ENCODE assay signal across 25 mouse cellular contexts in the genomic region with DNA sequence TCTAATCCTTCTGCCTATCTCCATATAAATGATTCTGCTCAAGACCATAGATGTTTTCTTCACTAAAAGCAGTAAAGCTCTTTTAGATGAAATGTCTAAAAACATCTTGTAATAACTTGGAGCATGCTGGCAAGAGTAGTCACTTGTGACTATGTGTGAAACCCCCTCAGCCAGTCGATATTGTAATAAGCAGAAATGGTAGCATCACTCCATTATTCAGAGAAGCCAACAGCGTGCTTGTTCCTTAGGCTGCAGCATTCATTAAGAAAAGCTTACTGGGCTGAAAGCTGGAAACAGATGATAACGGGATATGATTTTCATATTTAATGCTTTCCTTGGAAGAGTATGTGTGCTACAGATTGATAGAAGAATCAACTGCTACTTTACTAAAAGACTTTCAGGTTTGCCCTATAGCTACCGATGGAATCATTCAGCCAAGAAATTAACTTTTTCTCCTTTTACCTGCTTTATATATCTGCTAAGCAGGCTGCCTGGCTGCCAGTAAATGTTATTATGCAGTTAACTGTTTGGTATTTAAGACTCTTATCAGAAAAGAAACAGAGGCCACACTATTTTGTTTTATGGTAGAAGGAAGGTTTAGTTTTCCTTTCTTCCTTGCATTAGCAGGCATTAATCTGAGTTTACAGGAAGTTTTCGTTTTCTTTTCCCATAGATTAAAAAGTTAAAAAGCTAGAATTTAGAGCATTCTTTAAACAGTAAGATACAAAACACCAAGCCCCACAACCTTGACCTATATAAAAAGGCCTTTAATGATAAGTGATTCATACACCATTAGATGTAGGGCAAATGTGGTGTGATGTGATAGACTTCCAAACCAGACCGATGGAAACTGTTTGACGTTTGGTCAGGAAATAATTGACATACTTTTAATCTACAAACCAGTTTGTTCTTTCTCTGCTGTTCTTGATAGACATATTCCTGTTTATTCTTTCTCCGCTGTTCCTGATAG.
"Had no signal": no experiment of that assay in that cellular context is flagged by ENCODE, and none has a peak within 500 bp of the region (broad histone marks: within the 10 kb centered on the region; RNA-seq: fewer than 3 reads in every experiment).

No protein-coding gene starts in this region.

- ATAC-seq: hindbrain, embryonic 16.5 days; inflammation-experienced regulatory T-cells, adult 6 months; intestine, embryonic 15.5 days; intestine, postnatal 0 days had no signal

- H3K4me1 ChIP-seq: hindbrain, embryonic 10.5 days; hindbrain, embryonic 12.5 days; intestine, embryonic 15.5 days; limb, embryonic 10.5 days; limb, embryonic 12.5 days had no signal

- H3K4me2 ChIP-seq: heart, embryonic 12.5 days; hindbrain, embryonic 12.5 days; hindbrain, embryonic 14.5 days; intestine, embryonic 15.5 days; limb, embryonic 12.5 days; liver, embryonic 11.5 days had no signal

- H3K27ac ChIP-seq: gastrocnemius, adult 2 months; heart, embryonic 10.5 days; hindbrain, embryonic 10.5 days; hindbrain, embryonic 12.5 days; hindbrain, embryonic 14.5 days; intestine, embryonic 15.5 days; layer of hippocampus, adult 2 months; left cerebral cortex, adult 2 months; limb, embryonic 10.5 days; limb, embryonic 12.5 days had no signal

- DNase-seq: gastrocnemius, adult 2 months; gastrocnemius, postnatal 10 days; gastrocnemius, postnatal 25 days; heart, postnatal 10 days; heart, postnatal 4 days; kidney, adult 18-20 months; kidney, adult 8-10 months; kidney, postnatal 10 days; kidney, postnatal 25 days; kidney, postnatal 4 days; liver had no signal

- H3K9me3 ChIP-seq: heart, embryonic 10.5 days; heart, embryonic 12.5 days; hindbrain, embryonic 10.5 days; hindbrain, embryonic 12.5 days; intestine, embryonic 15.5 days; limb, embryonic 10.5 days; limb, embryonic 12.5 days had no signal

- H3K27me3 ChIP-seq: heart, embryonic 12.5 days; hindbrain, embryonic 12.5 days; intestine, embryonic 15.5 days; limb, embryonic 12.5 days had no signal

- H3K9ac ChIP-seq: heart, embryonic 12.5 days; hindbrain, embryonic 12.5 days; hindbrain, embryonic 14.5 days; intestine, embryonic 15.5 days; limb, embryonic 12.5 days had no signal

- H3K36me3 ChIP-seq: heart, embryonic 10.5 days; heart, embryonic 12.5 days; hindbrain, embryonic 10.5 days; hindbrain, embryonic 12.5 days; intestine, embryonic 15.5 days; limb, embryonic 10.5 days; limb, embryonic 12.5 days had no signal

- H3K4me3 ChIP-seq: gastrocnemius, adult 2 months; heart, embryonic 10.5 days; heart, embryonic 12.5 days; hindbrain, embryonic 10.5 days; hindbrain, embryonic 12.5 days; intestine, embryonic 15.5 days; layer of hippocampus, adult 2 months; left cerebral cortex, adult 2 months; limb, embryonic 10.5 days; limb, embryonic 12.5 days had no signal
